Comparison of ENCODE assay signal across 8 mouse cellular contexts in genomic region chr12:16897225-16897624, GRCm38 (mm10). TPM values are rescaled to one million over a fixed set of nuclear protein-coding genes. Genes with fewer than 3 reads are reported as not detected.
DNase-seq lines count a peak whose midpoint lies in the region; ATAC-seq and TF ChIP-seq lines count a peak whose summit lies in the region.

No protein-coding gene starts in this region.

- H3K9ac ChIP-seq in forebrain, embryonic 11.5 days (ENCODE audit: low read length): no peak overlapping the region
- H3K9ac ChIP-seq in lung, postnatal 0 days (replicated peaks; ENCODE audit: low read depth): no peak overlapping the region
- H3K9ac ChIP-seq in limb, embryonic 13.5 days: no peak overlapping the region
- H3K9ac ChIP-seq in stomach, embryonic 16.5 days (ENCODE audit: low read length): no peak overlapping the region

- H3K9me3 ChIP-seq in forebrain, embryonic 10.5 days: no peaks in the 10 kb centered on the region
- H3K9me3 ChIP-seq in forebrain, embryonic 11.5 days (ENCODE audit: control insufficient read depth, low read length): no peaks in the 10 kb centered on the region
- no peaks in the 10 kb centered on the region for H3K9me3 ChIP-seq in lung, postnatal 0 days (ENCODE audit: low read length)
- no peaks in the 10 kb centered on the region for H3K9me3 ChIP-seq in limb, embryonic 13.5 days
- H3K9me3 ChIP-seq in stomach, embryonic 16.5 days (replicated peaks; ENCODE audit: control insufficient read depth, low read length): no peaks in the 10 kb centered on the region

- TF ChIP-seq EP300 in lung, postnatal 0 days (IDR thresholded peaks at IDR 0.05): no peak

- 81% methylated on average over 2 of the region's 2 CpGs for WGBS in forebrain, embryonic 10.5 days
- WGBS in forebrain, embryonic 11.5 days: 83% methylated on average over 2 of the region's 2 CpGs
- WGBS in lung, postnatal 0 days: 44% methylated on average over 2 of the region's 2 CpGs
- 74% methylated on average over 2 of the region's 2 CpGs for WGBS in limb, embryonic 13.5 days
- WGBS in stomach, embryonic 16.5 days: 71% methylated on average over 2 of the region's 2 CpGs

- no peak for ATAC-seq in forebrain, embryonic 11.5 days (replicated peaks; ENCODE audit: low FRiP score)
- no peak for ATAC-seq in lung, postnatal 0 days
- ATAC-seq in limb, embryonic 13.5 days (ENCODE audit: low FRiP score, low read depth): no peak
- no peak for ATAC-seq in stomach, embryonic 16.5 days (ENCODE audit: insufficient read depth, low FRiP score)

- no peaks in the 10 kb centered on the region for H3K27me3 ChIP-seq in forebrain, embryonic 10.5 days (ENCODE audit: poor library complexity, severe bottlenecking)
- no peaks in the 10 kb centered on the region for H3K27me3 ChIP-seq in forebrain, embryonic 11.5 days (ENCODE audit: control insufficient read depth, insufficient read depth, low read length)
- no peaks in the 10 kb centered on the region for H3K27me3 ChIP-seq in lung, postnatal 0 days (replicated peaks; ENCODE audit: insufficient read depth, low read length)
- H3K27me3 ChIP-seq in limb, embryonic 13.5 days: no peaks in the 10 kb centered on the region
- H3K27me3 ChIP-seq in stomach, embryonic 16.5 days (ENCODE audit: control insufficient read depth, insufficient read depth, low read length): no peaks in the 10 kb centered on the region

- no peak overlapping the region for H3K4me2 ChIP-seq in forebrain, embryonic 11.5 days (ENCODE audit: low read depth, low read length, severe bottlenecking)
- H3K4me2 ChIP-seq in lung, postnatal 0 days (replicated peaks; ENCODE audit: low read depth, low read length): peak overlapping the region; percentile 70
- H3K4me2 ChIP-seq in limb, embryonic 13.5 days (replicated peaks): peak overlapping the region; percentile 78
- peak overlapping the region; percentile 74 for H3K4me2 ChIP-seq in stomach, embryonic 16.5 days (ENCODE audit: low read depth, low read length)

- peak overlapping the region; percentile 81; the same call in 1 of the 2 replicates for H3K4me3 ChIP-seq in forebrain, embryonic 10.5 days
- H3K4me3 ChIP-seq in forebrain, embryonic 11.5 days (ENCODE audit: low read depth, low read length): no peak overlapping the region
- H3K4me3 ChIP-seq in lung, postnatal 0 days (ENCODE audit: low read depth, low read length): peak overlapping the region; percentile 96; the same call in 1 of the 2 replicates
- no peak overlapping the region for H3K4me3 ChIP-seq in limb, embryonic 13.5 days
- H3K4me3 ChIP-seq in stomach, embryonic 16.5 days (replicated peaks; ENCODE audit: low read length): no peak overlapping the region

- DNase-seq in forebrain, embryonic 10.5 days (ENCODE audit: extremely low spot score, low spot score): no peak
- no peak for DNase-seq in forebrain, embryonic 11.5 days (ENCODE audit: low spot score)
- no peak for DNase-seq in lung, postnatal 0 days (ENCODE audit: low spot score)
- no peak for DNase-seq in lung, adult 18-20 months
- no peak for DNase-seq in thymus, postnatal 36 days
- DNase-seq in adipocyte (ENCODE audit: low spot score): no peak

- no peak overlapping the region for H3K27ac ChIP-seq in forebrain, embryonic 10.5 days
- H3K27ac ChIP-seq in forebrain, embryonic 11.5 days (ENCODE audit: low read depth, low read length): no peak overlapping the region
- H3K27ac ChIP-seq in lung, postnatal 0 days (ENCODE audit: low read length): no peak overlapping the region
- no peak overlapping the region for H3K27ac ChIP-seq in limb, embryonic 13.5 days
- H3K27ac ChIP-seq in stomach, embryonic 16.5 days (ENCODE audit: low read length): no peak overlapping the region

- no peak for TF ChIP-seq CTCF in lung, postnatal 0 days (IDR thresholded peaks at IDR 0.05)

- H3K4me1 ChIP-seq in forebrain, embryonic 10.5 days: peaks cover 46% of the 10 kb centered on the region
- H3K4me1 ChIP-seq in forebrain, embryonic 11.5 days (replicated peaks; ENCODE audit: control insufficient read depth, insufficient read depth, low read length): peaks cover 6% of the 10 kb centered on the region
- H3K4me1 ChIP-seq in lung, postnatal 0 days (ENCODE audit: insufficient read depth, low read depth, low read length): peaks cover 4% of the 10 kb centered on the region; the same call in 1 of the 2 replicates
- H3K4me1 ChIP-seq in limb, embryonic 13.5 days: peaks cover 37% of the 10 kb centered on the region
- H3K4me1 ChIP-seq in stomach, embryonic 16.5 days (ENCODE audit: control insufficient read depth, insufficient read depth, low read length): peaks cover 35% of the 10 kb centered on the region

- no peaks in the 10 kb centered on the region for H3K36me3 ChIP-seq in forebrain, embryonic 10.5 days (replicated peaks)
- H3K36me3 ChIP-seq in forebrain, embryonic 11.5 days (ENCODE audit: control insufficient read depth, insufficient read depth, low read length): no peaks in the 10 kb centered on the region
- H3K36me3 ChIP-seq in lung, postnatal 0 days (ENCODE audit: insufficient read depth, low read length): no peaks in the 10 kb centered on the region
- H3K36me3 ChIP-seq in limb, embryonic 13.5 days: no peaks in the 10 kb centered on the region
- H3K36me3 ChIP-seq in stomach, embryonic 16.5 days (ENCODE audit: control insufficient read depth, insufficient read depth, low read length): no peaks in the 10 kb centered on the region

RNA-seq across cellular contexts. Expression of gene Rock2, which starts 2.5 kb away (rescaled TPM):
- 10.5 and 11.5 TPM in 2 replicates for polyA plus RNA-seq in forebrain, embryonic 10.5 days (2016; fragmentation: Nextera tagmentation; extraction: Ambion mirVana)
- 15.8 and 17.9 TPM in 2 replicates for polyA plus RNA-seq in forebrain, embryonic 11.5 days (2014; fragmentation: Nextera tagmentation; extraction: Ambion mirVana)
- 18.2 and 22.9 TPM in 2 replicates for polyA plus RNA-seq in lung, postnatal 0 days (2015; fragmentation: Nextera tagmentation; extraction: Ambion mirVana)
- 14.7 and 14.9 TPM in 2 replicates for polyA plus RNA-seq in limb, embryonic 13.5 days (2015; fragmentation: Nextera tagmentation; extraction: Ambion mirVana)
- polyA plus RNA-seq in stomach, embryonic 16.5 days (2015; fragmentation: Nextera tagmentation; extraction: Ambion mirVana): 14.3 and 16.5 TPM in 2 replicates

Comparison
In these comparisons a context has a peak if more than half of its experiments do, and no peak if none do; other contexts are left out.
1. H3K4me3 ChIP-seq: peak in forebrain, embryonic 10.5 days (single experiment) and lung, postnatal 0 days (single experiment); none in forebrain, embryonic 11.5 days (single experiment), limb, embryonic 13.5 days (single experiment) and stomach, embryonic 16.5 days (single experiment).